Comparison of ENCODE assay signal across 17 mouse cellular contexts in the genomic region with DNA sequence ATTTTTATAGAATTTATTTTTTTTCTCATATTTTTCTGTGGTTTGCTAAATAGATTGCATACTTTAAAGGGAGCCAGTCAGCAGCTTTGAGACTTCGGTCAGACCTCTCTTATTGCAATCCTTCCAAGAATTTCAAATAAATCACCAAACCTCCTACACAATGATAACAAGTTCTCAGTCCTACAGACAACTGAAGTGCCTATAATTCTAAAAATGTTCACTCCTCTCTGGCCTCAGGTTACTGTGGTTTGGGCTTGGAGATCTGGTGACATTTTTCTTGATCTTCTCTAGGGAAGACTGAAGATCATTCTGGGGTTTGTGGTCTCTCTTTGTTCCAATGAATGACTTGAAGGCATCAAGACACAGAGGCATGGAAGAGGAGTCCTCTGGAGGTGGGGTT.
"Had no signal": no experiment of that assay in that cellular context is flagged by ENCODE, and none has a peak within 500 bp of the region (broad histone marks: within the 10 kb centered on the region; RNA-seq: fewer than 3 reads in every experiment).

No protein-coding gene starts in this region.

- H3K27me3 ChIP-seq: midbrain, embryonic 12.5 days; neural tube, embryonic 13.5 days; neural tube, embryonic 15.5 days; stomach, embryonic 15.5 days had no signal

- H3K4me2 ChIP-seq: lung, embryonic 14.5 days; midbrain, embryonic 12.5 days; neural tube, embryonic 13.5 days; neural tube, embryonic 15.5 days; stomach, embryonic 15.5 days had no signal

- H3K36me3 ChIP-seq: midbrain, embryonic 10.5 days; midbrain, embryonic 12.5 days; neural tube, embryonic 13.5 days; neural tube, embryonic 15.5 days; stomach, embryonic 15.5 days had no signal

- H3K9me3 ChIP-seq: midbrain, embryonic 10.5 days; midbrain, embryonic 12.5 days; neural tube, embryonic 13.5 days; neural tube, embryonic 15.5 days; stomach, embryonic 15.5 days had no signal

- H3K4me1 ChIP-seq: midbrain, embryonic 12.5 days; neural tube, embryonic 13.5 days; neural tube, embryonic 15.5 days; stomach, embryonic 15.5 days had no signal

- H3K27ac ChIP-seq: midbrain, embryonic 10.5 days; midbrain, embryonic 12.5 days; neural tube, embryonic 13.5 days; neural tube, embryonic 15.5 days; stomach, embryonic 15.5 days; stomach, postnatal 0 days had no signal

- H3K9ac ChIP-seq: liver, postnatal 0 days; lung, embryonic 14.5 days; midbrain, embryonic 12.5 days; neural tube, embryonic 13.5 days; neural tube, embryonic 15.5 days; stomach, embryonic 15.5 days had no signal

- ATAC-seq: liver, postnatal 0 days; midbrain, embryonic 16.5 days had no signal

- H3K4me3 ChIP-seq: midbrain, embryonic 10.5 days; midbrain, embryonic 12.5 days; myocyte; neural tube, embryonic 13.5 days; neural tube, embryonic 15.5 days; stomach, embryonic 15.5 days had no signal

- DNase-seq: liver, postnatal 0 days; lung, embryonic 14.5 days; lung, postnatal 10 days; lung, postnatal 4 days; midbrain, embryonic 14.5 days; right cerebral cortex, postnatal 14 days; thymus, adult 2 months; thymus, postnatal 25 days; thymus, postnatal 4 days had no signal
